Mouse (Mus musculus) adrenal gland, postnatal 0 days (tissue): ENCODE results near the gene Ndufab1. TPM values are rescaled to one million over a fixed set of nuclear protein-coding genes. Genes with fewer than 3 reads are reported as not detected.

ENCODE experiments used
- polyA plus RNA-seq: library from polyadenylated mRNA; unstranded; fragments of >200 nt; fragmentation: Nextera tagmentation; extraction: Ambion mirVana; gene quantifications from 2 replicates; pipeline ENCODE4 v1.2.1, GENCODE M21; 2015

Gene Ndufab1
- 577 and 664 TPM in 2 replicates for polyA plus RNA-seq

GRCm38 (mm10) chr7:122101747-122102244 is at the start of gene Ndufab1:
Gene Ndufab1 (minus strand): TSS chr7:122101886.

GRCm38 (mm10) chr7:122132497-122133337 is 31.0 kb upstream of the Ndufab1 start, which contains the start of the genes Palb2 and Dctn5:
Gene Palb2 (minus strand): TSS chr7:122132985.
Gene Dctn5 (plus strand): TSS chr7:122133041.

GRCm38 (mm10) chr7:122066945-122067516 is 34.7 kb downstream of the Ndufab1 start, which contains the start of the genes Ubfd1 and Ears2:
Gene Ubfd1 (plus strand): TSS chr7:122067175.
Gene Ears2 (minus strand): TSS chr7:122067263.

Other genes starting within 250 kb of the Ndufab1 start
- 0.57 and 2.7 TPM in 2 replicates for gene Scnn1b, start 236.8 kb downstream of the Ndufab1 start, polyA plus RNA-seq
- gene Cog7, start 120.2 kb downstream of the Ndufab1 start, polyA plus RNA-seq = 17.4 and 24.1 TPM in 2 replicates
- 26.0 and 28.4 TPM in 2 replicates for gene Gga2, start 80.7 kb downstream of the Ndufab1 start, polyA plus RNA-seq
- gene Ubfd1, start 34.7 kb downstream of the Ndufab1 start, polyA plus RNA-seq = 29.3 and 33.7 TPM in 2 replicates
- 9.2 and 13.8 TPM in 2 replicates for gene Ears2, start 34.6 kb downstream of the Ndufab1 start, polyA plus RNA-seq
- 3.8 and 6.8 TPM in 2 replicates for gene Palb2, start 31.1 kb upstream of the Ndufab1 start, polyA plus RNA-seq
- gene Dctn5, start 31.2 kb upstream of the Ndufab1 start, polyA plus RNA-seq = 81.8 and 96.6 TPM in 2 replicates
- 15.9 and 19.8 TPM in 2 replicates for gene Plk1, start 57.6 kb upstream of the Ndufab1 start, polyA plus RNA-seq
- 0.39 TPM in 1 of 2 replicates, not detected in the other for gene Ern2, start 84.3 kb upstream of the Ndufab1 start, polyA plus RNA-seq
- 0.85 and 1.0 TPM in 2 replicates for gene Chp2, start 117.6 kb upstream of the Ndufab1 start, polyA plus RNA-seq
- gene Prkcb, start 186.9 kb upstream of the Ndufab1 start, polyA plus RNA-seq = 20.1 and 43.7 TPM in 2 replicates